Mouse (Mus musculus): ENCODE measurements around the gene Nova2. TPM values are rescaled to one million over a fixed set of nuclear protein-coding genes. Genes with fewer than 3 reads are reported as not detected.

Nova2 gene
- total RNA-seq, 1 experiment from 2014 or later: not detected

GRCm38 (mm10) chr7:18922807-18923206 is 2.9 kb upstream of the Nova2 start:
- no peak for ATAC-seq (ENCODE audit: extremely low read depth, insufficient number of reproducible peaks, low FRiP score, poor library complexity, severe bottlenecking)

- no peak for ATAC-seq (ENCODE audit: extremely low read depth, insufficient number of reproducible peaks, low FRiP score, poor library complexity, severe bottlenecking)
These were observed 2.4 kb upstream of the Nova2 start for GRCm38 (mm10) chr7:18923267-18923666.

GRCm38 (mm10) chr7:18923711-18924191 is 1.9 kb upstream of the Nova2 start:
- no peak for ATAC-seq (ENCODE audit: extremely low read depth, insufficient number of reproducible peaks, low FRiP score, poor library complexity, severe bottlenecking)

- ATAC-seq (ENCODE audit: extremely low read depth, insufficient number of reproducible peaks, low FRiP score, poor library complexity, severe bottlenecking): no peak
These were observed 1.4 kb upstream of the Nova2 start for GRCm38 (mm10) chr7:18924321-18924720.

- no peak for ATAC-seq (ENCODE audit: extremely low read depth, insufficient number of reproducible peaks, low FRiP score, poor library complexity, severe bottlenecking)
These were observed 528 bp downstream of the Nova2 start for GRCm38 (mm10) chr7:18926041-18926790.

- ATAC-seq (ENCODE audit: extremely low read depth, insufficient number of reproducible peaks, low FRiP score, poor library complexity, severe bottlenecking): no peak
These were observed 1.2 kb downstream of the Nova2 start for GRCm38 (mm10) chr7:18926911-18927310.

GRCm38 (mm10) chr7:18927759-18928158 is 2.1 kb downstream of the Nova2 start:
- no peak for ATAC-seq (ENCODE audit: extremely low read depth, insufficient number of reproducible peaks, low FRiP score, poor library complexity, severe bottlenecking)

GRCm38 (mm10) chr7:18942376-18942775 is 16.7 kb downstream of the Nova2 start:
- no peak for ATAC-seq (ENCODE audit: extremely low read depth, insufficient number of reproducible peaks, low FRiP score, poor library complexity, severe bottlenecking)

GRCm38 (mm10) chr7:18942815-18943214 is 17.1 kb downstream of the Nova2 start:
- no peak for ATAC-seq (ENCODE audit: extremely low read depth, insufficient number of reproducible peaks, low FRiP score, poor library complexity, severe bottlenecking)

GRCm38 (mm10) chr7:18948151-18948550 is 22.5 kb downstream of the Nova2 start:
- ATAC-seq (ENCODE audit: extremely low read depth, insufficient number of reproducible peaks, low FRiP score, poor library complexity, severe bottlenecking): no peak

GRCm38 (mm10) chr7:18949781-18950522 is 24.3 kb downstream of the Nova2 start:
- ATAC-seq (ENCODE audit: extremely low read depth, insufficient number of reproducible peaks, low FRiP score, poor library complexity, severe bottlenecking): no peak

GRCm38 (mm10) chr7:18950523-18951315 is 25.0 kb downstream of the Nova2 start:
- ATAC-seq (ENCODE audit: extremely low read depth, insufficient number of reproducible peaks, low FRiP score, poor library complexity, severe bottlenecking): no peak

GRCm38 (mm10) chr7:18951397-18951796 is 25.7 kb downstream of the Nova2 start:
- no peak for ATAC-seq (ENCODE audit: extremely low read depth, insufficient number of reproducible peaks, low FRiP score, poor library complexity, severe bottlenecking)

GRCm38 (mm10) chr7:18957569-18958383 is 32.1 kb downstream of the Nova2 start:
- no peak for ATAC-seq (ENCODE audit: extremely low read depth, insufficient number of reproducible peaks, low FRiP score, poor library complexity, severe bottlenecking)

- ATAC-seq (ENCODE audit: extremely low read depth, insufficient number of reproducible peaks, low FRiP score, poor library complexity, severe bottlenecking): no peak
These were observed 32.7 kb downstream of the Nova2 start for GRCm38 (mm10) chr7:18958384-18958766.

- ATAC-seq (ENCODE audit: extremely low read depth, insufficient number of reproducible peaks, low FRiP score, poor library complexity, severe bottlenecking): no peak
These were observed 33.8 kb downstream of the Nova2 start for GRCm38 (mm10) chr7:18959446-18959845.

GRCm38 (mm10) chr7:18962171-18962792 is 36.6 kb downstream of the Nova2 start:
- no peak for ATAC-seq (ENCODE audit: extremely low read depth, insufficient number of reproducible peaks, low FRiP score, poor library complexity, severe bottlenecking)

- ATAC-seq (ENCODE audit: extremely low read depth, insufficient number of reproducible peaks, low FRiP score, poor library complexity, severe bottlenecking): no peak
These were observed 37.1 kb downstream of the Nova2 start for GRCm38 (mm10) chr7:18962795-18963194.
